Mouse (Mus musculus): ENCODE measurements around the gene Dnah17.

Gene Dnah17

GRCm38 (mm10) chr11:118130534-118130933, at the start of gene Dnah17:
TSS of gene Dnah17 (minus strand) at chr11:118130634.
- no peak for DNase-seq

- no peak for DNase-seq
These were observed 49.8 kb upstream of the Dnah17 start for GRCm38 (mm10) chr11:118180199-118180598.

DNA sequence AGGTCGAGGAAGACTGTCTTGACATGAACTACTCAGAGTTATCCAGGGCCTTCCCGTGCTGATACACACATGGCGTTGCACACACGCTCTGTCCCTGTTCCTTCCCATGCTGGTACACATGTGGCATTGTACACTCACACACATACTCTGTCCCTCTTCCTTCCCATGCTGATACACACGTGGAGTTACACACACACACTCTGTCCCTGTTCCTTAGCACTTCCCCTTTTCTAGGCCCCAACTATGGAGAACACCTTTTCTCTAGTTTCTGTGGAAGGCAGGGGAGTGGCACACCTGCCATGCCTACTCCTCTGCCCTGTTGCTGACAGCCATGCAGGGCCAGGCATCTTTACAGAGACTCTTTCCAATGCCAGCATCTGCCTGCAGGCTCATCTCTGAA, 47.8 kb upstream of the Dnah17 start:
- DNase-seq = no peak

DNA sequence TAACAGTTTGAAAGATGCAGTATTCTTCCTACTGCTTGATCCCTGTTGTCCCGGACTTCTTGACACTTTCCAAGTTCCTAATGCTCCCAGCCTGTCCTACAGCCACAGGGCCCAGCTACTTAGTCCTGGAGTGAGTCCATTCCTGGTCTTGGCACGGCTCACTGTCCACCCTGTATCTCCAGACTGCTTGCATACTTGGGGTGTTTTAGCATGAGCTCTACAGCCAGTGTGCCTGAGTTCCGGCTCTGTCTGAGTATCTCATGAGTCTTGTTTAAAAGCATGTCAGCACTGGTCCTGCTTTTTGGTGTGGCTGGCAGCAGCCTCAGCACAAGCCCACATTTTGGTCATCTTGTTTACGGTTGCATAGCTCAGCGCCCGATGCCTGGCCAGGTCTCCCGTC, 44.3 kb upstream of the Dnah17 start:
- peak; percentile 43 to 46 for DNase-seq

GRCm38 (mm10) chr11:118172768-118173167, 42.3 kb upstream of the Dnah17 start:
- DNase-seq = peak; percentile 43 to 59

DNA sequence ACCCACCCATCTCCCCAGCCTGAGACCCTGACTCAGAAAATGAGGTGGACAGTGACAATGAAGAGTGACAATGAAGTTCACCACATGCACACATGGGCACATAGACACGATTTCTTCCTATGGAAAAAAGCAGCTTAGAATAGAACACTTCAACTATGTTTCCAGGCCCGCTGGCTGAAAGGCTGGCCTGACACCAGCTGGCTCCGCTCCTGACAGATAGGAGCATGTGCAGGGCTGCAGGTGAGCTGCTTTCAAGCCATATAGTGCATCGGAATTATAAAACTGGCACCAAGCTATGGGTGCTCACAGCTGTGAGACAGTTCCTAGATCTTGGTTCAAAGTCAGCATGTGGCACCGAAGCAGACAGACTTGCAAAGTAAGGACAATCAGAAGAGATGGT, 39.9 kb upstream of the Dnah17 start:
- peak; percentile 61 to 68 for DNase-seq

GRCm38 (mm10) chr11:118168714-118169113, 38.3 kb upstream of the Dnah17 start:
- DNase-seq = peak in 1 of 2 experiments; percentile 38

- DNase-seq = no peak
These were observed 36.2 kb upstream of the Dnah17 start for GRCm38 (mm10) chr11:118166626-118167025.

DNA sequence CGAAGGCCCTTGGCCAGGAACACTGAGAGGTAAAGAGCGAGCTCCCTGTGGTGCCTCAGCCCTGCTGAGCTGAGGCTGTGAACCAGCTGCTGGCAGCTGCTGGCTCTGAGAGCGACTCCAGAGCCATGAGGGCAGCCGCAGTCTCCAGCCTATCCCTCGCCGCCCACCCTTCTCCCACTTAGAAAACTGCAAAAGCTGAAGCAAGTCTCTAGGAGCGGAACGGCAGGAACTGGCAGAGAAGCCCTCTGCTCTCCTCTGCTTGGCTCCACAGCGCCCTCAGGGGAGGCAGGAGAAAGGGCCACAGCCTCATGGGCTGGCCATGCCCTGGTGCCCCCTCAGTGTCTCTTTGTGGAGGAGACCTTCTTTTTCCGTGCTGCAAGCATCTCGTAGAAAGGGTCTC, 35.2 kb upstream of the Dnah17 start:
- DNase-seq = peak; percentile 55 to 59

- DNase-seq = peak; percentile 82 to 89
These were observed 34.1 kb upstream of the Dnah17 start for GRCm38 (mm10) chr11:118164566-118164965.

- DNase-seq = peak; percentile 56
These were observed 31.8 kb upstream of the Dnah17 start for GRCm38 (mm10) chr11:118162245-118162644.

DNA sequence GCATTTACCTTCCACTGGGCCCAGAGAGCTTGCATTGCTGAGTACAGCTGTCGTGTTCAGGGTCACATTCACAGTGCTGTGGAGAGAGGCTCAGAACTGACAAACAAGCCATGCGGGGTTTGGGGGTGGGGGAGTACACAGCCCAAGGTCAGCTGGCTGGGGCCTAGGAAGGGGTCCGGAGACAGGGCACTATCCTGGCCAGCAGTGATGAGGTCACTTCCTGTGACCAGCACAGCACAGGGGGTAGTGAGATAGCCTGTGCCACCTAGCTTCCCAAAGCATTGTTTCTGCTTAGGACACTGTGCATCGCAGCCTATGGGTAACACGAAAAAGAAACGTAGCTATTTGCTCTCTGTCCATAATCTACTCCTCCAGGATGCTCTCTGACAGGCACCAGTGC, 30.8 kb upstream of the Dnah17 start:
- no peak for DNase-seq

DNA sequence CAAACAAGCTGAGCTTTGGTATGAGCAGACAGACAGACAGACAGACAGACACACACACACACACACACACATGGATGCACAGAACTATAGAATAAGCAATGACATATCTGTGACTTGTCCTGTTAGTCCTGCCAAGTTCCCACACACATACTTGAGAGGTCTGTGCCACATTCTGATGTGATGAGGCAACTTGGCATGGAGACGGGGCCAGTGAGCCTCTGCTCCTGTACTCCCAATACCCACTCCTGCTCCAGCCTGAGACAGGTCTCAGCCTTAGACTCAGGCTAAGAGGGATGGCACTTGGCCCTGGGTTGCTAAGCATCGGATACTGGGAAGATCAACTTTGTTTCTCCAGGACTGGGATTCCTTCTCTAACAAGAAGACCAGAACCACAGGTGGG, 30.3 kb upstream of the Dnah17 start:
- DNase-seq = no peak

GRCm38 (mm10) chr11:118158753-118159152, 28.3 kb upstream of the Dnah17 start:
- DNase-seq = no peak

DNA sequence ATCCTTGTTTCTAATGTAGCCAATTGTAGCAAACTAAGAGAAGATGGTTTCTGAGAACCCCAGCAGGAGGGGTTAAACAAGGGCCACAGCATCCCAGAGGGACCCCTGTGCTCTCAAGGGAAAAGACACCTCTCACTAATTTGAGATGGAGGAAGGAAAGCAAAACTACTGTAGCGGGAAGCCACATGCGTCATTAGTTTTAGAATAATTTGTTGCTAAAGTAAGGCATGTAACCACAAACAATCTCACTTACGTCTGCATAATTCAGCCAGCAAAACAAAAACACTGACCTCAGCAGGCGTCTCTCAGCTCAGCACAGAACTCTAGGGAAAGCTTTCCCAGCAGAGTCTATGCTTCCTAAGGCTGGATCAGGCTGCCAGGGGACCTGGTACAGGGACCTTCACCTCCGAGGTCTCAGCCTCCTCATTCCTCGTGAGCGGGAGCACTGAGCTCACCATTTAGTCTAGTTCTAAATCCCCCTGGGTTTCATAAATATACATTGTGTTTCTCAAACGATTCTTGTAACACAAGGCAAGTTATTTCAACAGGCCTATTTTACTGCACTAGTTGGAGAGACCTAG, 26.1 kb upstream of the Dnah17 start:
- DNase-seq = no peak

DNA sequence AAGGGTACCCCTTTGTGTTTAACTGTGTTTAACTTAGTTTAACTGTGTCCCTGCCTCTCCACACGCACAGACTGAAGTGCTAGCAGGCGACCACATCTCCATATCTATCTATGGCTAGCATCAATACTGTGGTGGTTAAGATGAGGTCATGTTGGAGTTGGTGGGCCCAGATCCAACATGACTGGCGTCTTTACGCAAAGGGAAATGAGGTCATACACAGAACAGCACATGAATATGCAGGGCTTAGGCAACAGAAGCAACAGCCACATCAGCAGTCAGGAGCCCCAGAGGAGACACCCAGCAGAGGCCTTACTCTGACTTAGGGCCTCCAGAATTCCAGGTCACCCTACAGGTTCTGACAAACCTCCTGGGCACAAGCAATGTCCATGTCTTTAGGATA, 22.5 kb upstream of the Dnah17 start:
- DNase-seq = no peak

DNA sequence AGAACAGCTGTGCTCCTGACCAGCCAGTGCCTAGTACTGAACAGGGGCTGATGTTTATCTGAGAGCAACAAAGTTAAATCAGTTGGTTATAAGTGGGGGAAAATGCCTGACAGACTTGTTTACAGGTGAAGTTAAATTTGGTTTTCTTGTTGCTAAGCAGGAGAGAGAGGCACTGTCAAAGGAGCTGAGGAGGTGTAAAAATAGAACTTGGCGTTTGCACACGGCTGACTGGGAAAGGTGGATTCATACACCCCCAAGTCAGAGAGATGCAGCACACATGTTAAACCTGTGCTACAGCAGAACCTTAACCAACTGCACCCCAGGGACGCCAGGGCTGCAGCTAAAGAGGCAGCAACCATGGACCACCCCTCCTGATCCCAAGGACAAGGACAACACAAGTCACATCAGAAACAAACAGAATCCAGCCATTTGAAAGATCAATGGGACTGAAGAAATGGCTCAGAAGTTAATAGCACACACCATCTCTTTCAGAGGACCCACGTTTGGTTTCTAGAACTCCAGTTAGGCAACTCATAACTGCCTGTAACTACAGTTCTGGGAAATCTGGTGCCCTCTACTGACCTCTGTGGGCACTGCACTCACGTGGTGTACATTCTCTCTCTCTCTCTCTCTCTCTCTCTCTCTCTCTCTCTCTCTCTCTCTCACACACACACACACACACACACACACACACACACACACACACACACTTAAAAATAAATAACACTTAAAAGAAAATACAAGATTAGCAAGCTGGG, 21.2 kb upstream of the Dnah17 start:
- DNase-seq = no peak

DNA sequence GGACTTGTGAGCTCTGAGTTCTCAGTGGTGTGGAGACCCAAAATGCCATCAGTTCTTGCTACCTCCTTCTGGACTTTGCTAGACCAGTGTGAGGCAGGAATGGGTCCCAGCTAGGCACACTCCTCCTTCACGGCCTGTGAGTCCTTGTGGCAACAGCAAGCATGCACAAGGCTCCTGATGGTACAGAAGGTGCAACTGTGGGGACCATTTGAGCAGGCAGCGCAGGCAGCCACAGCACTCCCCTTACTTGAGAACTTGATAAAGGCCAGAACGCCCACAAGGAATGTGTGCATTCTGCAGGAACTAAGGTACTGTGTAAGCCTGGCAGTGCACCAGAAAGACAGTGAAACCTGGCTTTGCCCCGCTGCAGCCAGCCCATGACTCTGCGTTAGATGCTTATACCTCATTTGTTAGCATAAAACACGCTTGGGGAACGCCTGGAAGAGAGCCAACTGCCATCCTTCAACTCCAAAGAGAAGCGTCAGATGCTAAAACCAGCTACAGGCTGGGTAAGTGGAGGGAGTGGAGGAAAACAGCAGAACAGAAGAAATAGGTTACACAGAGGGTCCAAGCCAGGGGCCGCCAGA, 19.8 kb upstream of the Dnah17 start:
- DNase-seq = peak; percentile 70 to 72

GRCm38 (mm10) chr11:118147877-118148637, 17.6 kb upstream of the Dnah17 start:
- DNase-seq = no peak

DNA sequence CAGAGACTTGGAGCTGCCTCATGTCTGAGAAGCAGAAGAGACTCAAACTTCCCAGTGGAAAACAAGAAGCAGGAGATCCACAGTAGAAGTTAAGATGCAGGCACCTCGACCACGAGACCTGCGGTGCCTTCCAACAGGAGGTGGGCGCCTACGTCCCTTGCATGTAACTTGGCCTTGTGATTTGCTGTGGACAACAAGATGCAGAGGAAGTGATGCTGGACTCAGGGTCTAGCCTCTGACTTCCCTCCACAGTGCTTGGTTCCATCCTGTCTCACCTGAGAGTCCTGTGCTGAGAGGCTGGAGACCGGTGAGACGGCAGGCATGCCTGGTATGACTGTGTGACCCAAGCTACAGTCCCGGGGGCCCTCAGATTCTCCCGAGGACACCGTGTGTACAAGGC, 16.0 kb upstream of the Dnah17 start:
- no peak for DNase-seq

DNA sequence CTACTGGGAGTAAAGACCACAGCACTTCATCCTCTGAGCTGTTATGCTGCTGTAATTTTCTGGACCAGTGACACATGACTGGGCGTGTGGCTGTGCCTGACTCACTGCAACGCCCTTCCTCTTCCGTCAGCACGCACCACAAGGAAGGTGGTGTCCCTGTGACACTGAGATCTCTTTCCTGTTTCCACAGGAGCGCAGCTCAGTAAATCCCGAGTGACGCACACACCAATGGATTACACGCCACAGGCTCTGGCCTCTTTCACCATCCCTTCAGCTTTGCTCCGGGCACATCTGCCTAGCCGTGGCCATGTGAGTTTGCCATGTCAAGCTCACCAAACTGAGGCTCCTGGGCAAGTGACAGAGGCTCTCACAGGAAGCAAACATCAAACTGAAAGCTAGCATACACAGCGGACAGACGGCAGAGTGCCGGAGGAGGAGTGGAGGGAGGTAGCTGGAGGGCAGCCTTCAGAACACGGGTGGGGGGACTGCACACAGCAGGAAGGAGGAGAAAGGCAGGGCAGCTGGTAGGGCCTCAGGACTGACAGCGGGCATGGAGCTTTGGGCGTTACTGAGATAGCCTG, 15.4 kb upstream of the Dnah17 start:
- no peak for DNase-seq

- DNase-seq = no peak
These were observed 14.7 kb upstream of the Dnah17 start for GRCm38 (mm10) chr11:118145092-118145491.

DNA sequence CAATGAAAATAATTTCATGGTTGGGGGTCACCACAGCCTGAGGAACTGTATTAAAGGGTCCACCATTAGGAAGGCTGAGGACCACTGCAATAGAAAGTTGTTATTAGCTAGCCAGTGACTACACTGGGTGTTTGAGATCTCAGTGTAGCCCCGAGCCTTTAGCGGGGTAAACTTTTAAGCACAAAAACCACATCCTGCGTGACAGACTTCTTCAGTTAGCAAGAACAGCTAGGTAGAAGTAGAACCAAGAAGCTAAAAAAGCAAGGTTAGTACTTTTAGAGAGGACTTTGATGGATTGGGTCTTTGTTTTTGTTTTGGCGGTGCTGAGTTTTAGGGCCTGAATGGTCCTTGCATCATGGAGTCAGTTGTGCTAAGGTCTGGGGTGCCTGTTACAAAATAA, 13.3 kb upstream of the Dnah17 start:
- no peak for DNase-seq
